Mouse (Mus musculus) embryonic fibroblast, embryonic 13.5 days (primary cell): ENCODE data around the gene Teddm1b. TPM values are rescaled to one million over a fixed set of nuclear protein-coding genes. Genes with fewer than 3 reads are reported as not detected.

ENCODE experiments used
- H3K27ac ChIP-seq: 2 replicates; pipeline ENCODE4 v1.5.1; 2012; ENCODE audit warnings: low read length, control low read depth, inconsistent platforms; ENCODE audit not compliant: insufficient read depth
- H3K4me1 ChIP-seq: 2 replicates; pipeline ENCODE4 v1.6.1; 2011; ENCODE audit warnings: low read length; ENCODE audit not compliant: control insufficient read depth, insufficient read depth
- H3K4me3 ChIP-seq: 2 replicates; pipeline ENCODE4 v1.5.1; 2011; ENCODE audit warnings: mild to moderate bottlenecking, control low read depth, low read length; ENCODE audit not compliant: insufficient read depth
- CTCF ChIP-seq: IDR thresholded peaks from 2 replicates; pipeline ENCODE4 v1.5.1; 2011; ENCODE audit warnings: mild to moderate bottlenecking, control low read depth, low read length, moderate library complexity, borderline replicate concordance; ENCODE audit not compliant: insufficient read depth
- POLR2A ChIP-seq: IDR thresholded peaks from 2 replicates; pipeline ENCODE4 v1.6.1; 2011; ENCODE audit warnings: low read depth, mild to moderate bottlenecking, control low read depth, low read length, moderate library complexity
- polyA plus RNA-seq: library from polyadenylated mRNA; stranded (reverse); fragments of >200 nt; gene quantifications from 2 replicates; pipeline ENCODE4 v1.2.4, GENCODE M21; 2011; ENCODE audit warnings: low read depth; ENCODE audit not compliant: missing spikeins, insufficient read length

Teddm1b gene
- polyA plus RNA-seq, 1 experiment = not detected

- H3K27ac ChIP-seq = no peak overlapping the region
- peak overlapping the region; percentile 82 for H3K4me3 ChIP-seq
- H3K4me1 ChIP-seq = peaks cover 2% of the 10 kb centered on the region
- no peak for TF ChIP-seq CTCF
- no peak for TF ChIP-seq POLR2A
These were observed 26.2 kb downstream of the Teddm1b start for GRCm38 (mm10) chr1:153900381-153900780.

- TF ChIP-seq CTCF (no peak), POLR2A (no peak)
- Histone ChIP-seq H3K4me3 (peak overlapping the region; percentile 82), H3K4me1 (peaks cover 2% of the 10 kb centered on the region), H3K27ac (no peak overlapping the region)
These were observed 26.9 kb downstream of the Teddm1b start for GRCm38 (mm10) chr1:153900860-153901730.

- Histone ChIP-seq H3K4me1 (peaks cover 2% of the 10 kb centered on the region), H3K4me3 (no peak overlapping the region), H3K27ac (no peak overlapping the region)
- TF ChIP-seq CTCF (no peak), POLR2A (no peak)
These were observed 28.9 kb downstream of the Teddm1b start for GRCm38 (mm10) chr1:153903006-153903405.

- Histone ChIP-seq H3K4me3 (no peak overlapping the region), H3K27ac (no peak overlapping the region), H3K4me1 (no peaks in the 10 kb centered on the region)
- no peak for TF ChIP-seq POLR2A
- TF ChIP-seq CTCF = no peak
These were observed 30.1 kb downstream of the Teddm1b start for GRCm38 (mm10) chr1:153904236-153904635.

- no peak overlapping the region for H3K4me3 ChIP-seq
- no peaks in the 10 kb centered on the region for H3K4me1 ChIP-seq
- TF ChIP-seq CTCF (no peak), POLR2A (no peak)
- no peak overlapping the region for H3K27ac ChIP-seq
These were observed 31.7 kb downstream of the Teddm1b start for GRCm38 (mm10) chr1:153905884-153906283.

GRCm38 (mm10) chr1:153908208-153908607 lies 34.1 kb downstream of the Teddm1b start:
- no peak for TF ChIP-seq CTCF
- no peak for TF ChIP-seq POLR2A
- H3K4me3 ChIP-seq = no peak overlapping the region

GRCm38 (mm10) chr1:153908741-153909140 lies 34.6 kb downstream of the Teddm1b start:
- Histone ChIP-seq H3K4me3 (no peak overlapping the region), H3K27ac (no peak overlapping the region), H3K4me1 (no peaks in the 10 kb centered on the region)
- TF ChIP-seq POLR2A = no peak
- TF ChIP-seq CTCF = no peak

More at GRCm38 (mm10) chr1:153908208-153908607, 34.1 kb downstream of the Teddm1b start:
- H3K27ac ChIP-seq = no peak overlapping the region
- no peaks in the 10 kb centered on the region for H3K4me1 ChIP-seq

- TF ChIP-seq CTCF = no peak
- TF ChIP-seq POLR2A = no peak
- H3K4me1 ChIP-seq = no peaks in the 10 kb centered on the region
- no peak overlapping the region for H3K27ac ChIP-seq
- no peak overlapping the region for H3K4me3 ChIP-seq
These were observed 35.2 kb downstream of the Teddm1b start for GRCm38 (mm10) chr1:153909213-153909962.

GRCm38 (mm10) chr1:153909963-153910291 lies 35.8 kb downstream of the Teddm1b start:
- Histone ChIP-seq H3K4me1 (no peaks in the 10 kb centered on the region), H3K27ac (no peak overlapping the region)
- TF ChIP-seq POLR2A (no peak), CTCF (no peak)

GRCm38 (mm10) chr1:153910423-153910822 lies 36.3 kb downstream of the Teddm1b start:
- Histone ChIP-seq H3K27ac (no peak overlapping the region), H3K4me3 (no peak overlapping the region), H3K4me1 (no peaks in the 10 kb centered on the region)
- no peak for TF ChIP-seq POLR2A
- TF ChIP-seq CTCF = no peak

More at GRCm38 (mm10) chr1:153909963-153910291, 35.8 kb downstream of the Teddm1b start:
- H3K4me3 ChIP-seq = no peak overlapping the region

GRCm38 (mm10) chr1:153911276-153911795 lies 37.2 kb downstream of the Teddm1b start:
- Histone ChIP-seq H3K27ac (no peak overlapping the region), H3K4me3 (no peak overlapping the region), H3K4me1 (no peaks in the 10 kb centered on the region)
- TF ChIP-seq CTCF (no peak), POLR2A (no peak)
